Mouse (Mus musculus): ENCODE data around the gene Cdkn2aipnl. TPM values are rescaled to one million over a fixed set of nuclear protein-coding genes. Genes with fewer than 3 reads are reported as not detected.

The Cdkn2aipnl gene
- total RNA-seq, 2 experiments from 2014 or later: 33.1 to 34.3 TPM

DNA sequence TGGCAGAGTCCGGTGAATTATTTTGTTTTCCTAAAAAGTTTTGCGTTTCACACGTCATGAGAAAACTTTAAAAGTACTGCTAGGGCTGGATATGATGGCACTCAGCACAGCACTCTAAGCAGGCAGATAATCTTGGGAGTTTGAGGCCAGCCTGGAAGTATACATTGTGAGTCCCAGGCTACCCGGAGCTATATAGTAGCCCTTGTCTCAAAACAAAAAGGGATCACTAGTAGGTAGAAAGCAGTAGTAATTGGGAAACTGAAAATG is 36.0 kb downstream of the Cdkn2aipnl start:
- no peak for DNase-seq (ENCODE audit: low spot score in 2 of 2)

DNA sequence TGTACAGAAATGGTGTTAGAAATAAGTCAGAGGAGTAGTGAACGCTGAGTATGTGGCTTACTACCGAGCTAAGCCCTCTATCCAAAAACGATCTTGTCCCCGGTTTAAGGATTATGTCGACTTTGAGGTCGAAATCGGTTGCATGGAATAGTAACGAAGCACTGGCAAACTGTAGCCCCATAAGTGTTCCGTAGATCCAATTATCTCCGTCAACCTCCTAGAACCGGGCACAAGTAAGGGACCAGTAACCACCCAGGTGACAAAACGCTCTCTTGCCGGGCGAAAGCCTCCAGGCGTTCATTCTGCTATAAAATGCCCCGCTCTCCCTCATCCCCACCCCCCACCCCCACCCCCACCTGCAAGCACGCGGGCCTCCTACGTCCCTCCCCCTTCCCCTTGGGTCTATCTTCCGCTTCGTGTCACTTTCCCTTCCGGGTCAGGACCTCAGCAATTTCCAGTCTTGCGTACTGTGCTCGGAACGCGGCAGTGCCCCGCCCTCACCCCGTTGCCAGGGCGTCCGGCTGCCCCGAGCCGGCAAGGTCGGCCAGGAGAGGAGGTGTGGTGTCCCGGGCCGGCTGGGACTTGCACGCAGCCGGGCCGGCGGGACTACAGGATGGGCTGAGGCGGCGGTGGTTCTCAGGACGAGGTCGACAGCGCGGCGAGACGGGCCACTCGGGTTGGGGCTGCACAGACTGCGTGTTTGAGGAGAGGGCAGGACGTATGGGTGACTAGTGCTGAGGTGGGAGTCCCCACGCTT is 36.5 kb downstream of the Cdkn2aipnl start, which contains the start of gene Cdkl3:
Cdkl3 (plus strand) TSS at position 450 of the 757 bp plus-strand sequence.
- DNase-seq (ENCODE audit: low spot score in 2 of 2): peak; percentile 88 to 91

GRCm38 (mm10) chr11:52005586-52005985 is 38.1 kb downstream of the Cdkn2aipnl start:
- no peak for DNase-seq (ENCODE audit: low spot score in 2 of 2)

DNA sequence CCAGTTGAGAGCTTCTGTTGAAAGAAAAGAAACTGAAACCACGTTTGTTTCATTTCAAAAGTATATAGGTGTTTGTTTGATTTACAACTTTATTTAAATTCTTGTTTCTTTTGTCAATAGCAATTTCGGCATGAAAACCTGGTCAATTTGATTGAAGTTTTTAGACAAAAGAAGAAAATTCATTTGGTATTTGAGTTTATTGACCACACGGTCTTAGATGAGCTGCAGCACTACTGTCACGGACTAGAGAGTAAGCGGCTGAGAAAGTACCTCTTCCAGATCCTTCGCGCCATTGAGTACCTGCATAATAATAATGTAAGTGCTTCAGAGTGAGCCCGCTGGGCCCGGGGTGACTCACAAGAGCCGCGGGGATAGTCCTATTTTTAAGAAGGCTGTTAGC is 43.5 kb downstream of the Cdkn2aipnl start:
- DNase-seq (ENCODE audit: low spot score in 2 of 2): no peak

GRCm38 (mm10) chr11:52011541-52011940 is 44.1 kb downstream of the Cdkn2aipnl start:
- DNase-seq (ENCODE audit: low spot score in 2 of 2): no peak

DNA sequence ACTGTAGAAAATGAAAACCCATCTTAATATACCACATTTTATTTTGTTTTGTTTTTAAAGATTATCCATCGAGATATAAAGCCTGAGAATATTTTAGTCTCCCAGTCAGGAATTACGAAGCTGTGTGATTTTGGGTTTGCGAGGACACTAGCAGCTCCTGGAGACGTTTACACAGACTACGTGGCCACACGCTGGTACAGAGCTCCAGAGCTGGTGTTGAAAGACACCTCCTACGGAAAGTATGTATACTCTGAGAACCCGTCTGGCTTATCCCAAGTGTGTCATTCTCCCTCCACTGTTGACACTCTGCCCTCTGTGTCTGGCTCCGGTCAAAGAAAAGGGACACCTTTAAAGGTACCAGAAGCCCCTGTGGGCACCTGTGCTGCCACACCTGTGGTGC is 50.8 kb downstream of the Cdkn2aipnl start:
- no peak for DNase-seq (ENCODE audit: low spot score in 2 of 2)

Other genes with a start within 250 kb of the Cdkn2aipnl start
- gene Sec24a, start 204.0 kb upstream of the Cdkn2aipnl start, total RNA-seq (2021): 10 to 100 TPM; 31.8 to 33.1 TPM
- 10 to 100 TPM; 68.7 to 79.2 TPM for gene Sar1b, start 204.0 kb upstream of the Cdkn2aipnl start, total RNA-seq (2021)
- 10 to 100 TPM; 16.0 to 16.2 TPM for gene Jade2, start 110.0 kb upstream of the Cdkn2aipnl start, total RNA-seq (2021)
- 100 to 1,000 TPM; 131 to 142 TPM for gene Ube2b, start 33.1 kb downstream of the Cdkn2aipnl start, total RNA-seq (2021)
- gene Cdkl3, start 36.6 kb downstream of the Cdkn2aipnl start, total RNA-seq (2021): 1 to 10 TPM; 7.9 to 8.0 TPM
- gene Ppp2ca, start 131.0 kb downstream of the Cdkn2aipnl start, total RNA-seq (2021): 10 to 100 TPM; 80.0 to 83.4 TPM
- gene Olfr1373, start 177.9 kb downstream of the Cdkn2aipnl start, total RNA-seq (2021): not detected
- not detected for gene Olfr1371, start 246.3 kb downstream of the Cdkn2aipnl start, total RNA-seq (2021)